Mouse (Mus musculus) stomach, postnatal 0 days (tissue): ENCODE measurements around the gene Ankrd13a. TPM values are rescaled to one million over a fixed set of nuclear protein-coding genes. Genes with fewer than 3 reads are reported as not detected.

Experiments
- ATAC-seq: fragments of 200-750 bp; cut with Nextera tagmentation; 2 replicates; pipeline ENCODE4 v1.8.0; 2017; ENCODE audit not compliant: low FRiP score, low TSS enrichment
- DNase-seq: peaks from one replicate; pipeline ENCODE4 v3.0.0-alpha.2; 2016; ENCODE audit warnings: low spot score
- H3K27ac ChIP-seq: fragments of 300-500 bp; sonication (generic); replicated peaks from 2 replicates; pipeline ENCODE4 v1.5.1; 2014; ENCODE audit warnings: mild to moderate bottlenecking, control low read depth
- H3K27me3 ChIP-seq: fragments of 300-500 bp; sonication (generic); 2 replicates; pipeline ENCODE4 v1.6.1; 2014; ENCODE audit warnings: low read length; ENCODE audit not compliant: control insufficient read depth, insufficient read depth
- H3K36me3 ChIP-seq: fragments of 300-500 bp; sonication (generic); 2 replicates; pipeline ENCODE4 v1.6.1; 2014; ENCODE audit warnings: low read length, mixed read lengths; ENCODE audit not compliant: control insufficient read depth, insufficient read depth
- H3K4me1 ChIP-seq: fragments of 300-500 bp; sonication (generic); replicated peaks from 2 replicates; pipeline ENCODE4 v1.6.1; 2014; ENCODE audit warnings: antibody characterized with exemption; ENCODE audit not compliant: control insufficient read depth, insufficient read depth
- H3K4me2 ChIP-seq: fragments of 300-500 bp; sonication (generic); replicated peaks from 2 replicates; pipeline ENCODE4 v1.6.1; 2014; ENCODE audit warnings: low read depth, mild to moderate bottlenecking, control low read depth, moderate library complexity
- H3K4me3 ChIP-seq: fragments of 300-500 bp; sonication (generic); 2 replicates; pipeline ENCODE4 v1.5.1; 2014; ENCODE audit warnings: low read depth, low read length, control low read depth
- H3K9ac ChIP-seq: fragments of 300-500 bp; sonication (generic); 2 replicates; pipeline ENCODE4 v1.6.1; 2014; ENCODE audit warnings: mild to moderate bottlenecking, low read length, control low read depth, mixed read lengths
- H3K9me3 ChIP-seq: fragments of 300-500 bp; sonication (generic); 2 replicates; pipeline ENCODE4 v1.6.1; 2016; ENCODE audit warnings: low read length; ENCODE audit not compliant: control insufficient read depth
- CTCF ChIP-seq: IDR thresholded peaks from 2 replicates; pipeline ENCODE4 v1.5.1; 2016; ENCODE audit warnings: antibody characterized with exemption, low read depth, mild to moderate bottlenecking, moderate library complexity
- EP300 ChIP-seq: optimal IDR thresholded peaks from 2 replicates; pipeline ENCODE3; 2016; ENCODE audit warnings: antibody characterized with exemption
- WGBS: fragments of 180-500 bp; shearing (Covaris S2); extraction: QIAGEN DNeasy Blood & Tissue Kit; methylation state at CpG from one replicate; pipeline ENCODE4 v1.1.7; 2014; 5-methylcytosine and 5-hydroxymethylcytosine counted together
- polyA plus RNA-seq: library from polyadenylated mRNA; unstranded; fragments of >200 nt; fragmentation: Nextera tagmentation; extraction: Ambion mirVana; gene quantifications from 2 replicates; pipeline ENCODE4 v1.2.1, GENCODE M21; 2015

The Ankrd13a gene
- polyA plus RNA-seq, 1 experiment from 2014 or later: 36.4 TPM

GRCm38 (mm10) chr5:114784622-114785165, 10.2 kb downstream of the Ankrd13a start:
- Histone ChIP-seq H3K27me3 (no peaks in the 10 kb centered on the region), H3K4me1 (no peaks in the 10 kb centered on the region; the same call in 1 of the 2 replicates), H3K9ac (no peak overlapping the region), H3K4me2 (no peak overlapping the region), H3K27ac (no peak overlapping the region), H3K9me3 (no peaks in the 10 kb centered on the region), H3K36me3 (peaks cover 8% of the 10 kb centered on the region), H3K4me3 (no peak overlapping the region)
- TF ChIP-seq CTCF (no peak), EP300 (no peak)
- WGBS: 44% methylated on average over 14 of the region's 16 CpGs
- DNase-seq (peak; percentile 29), ATAC-seq (peak; percentile 28; the same call in 1 of the 2 replicates)

GRCm38 (mm10) chr5:114785196-114785595, 10.7 kb downstream of the Ankrd13a start:
- peaks cover 8% of the 10 kb centered on the region for H3K36me3 ChIP-seq
- no peak overlapping the region for H3K4me2 ChIP-seq
- no peaks in the 10 kb centered on the region for H3K9me3 ChIP-seq
- H3K9ac ChIP-seq: no peak overlapping the region
- H3K4me1 ChIP-seq: no peaks in the 10 kb centered on the region; the same call in 1 of the 2 replicates
- TF ChIP-seq EP300 (no peak), CTCF (no peak)
- no peaks in the 10 kb centered on the region for H3K27me3 ChIP-seq
- no peak; the same call in 1 of the 2 replicates for ATAC-seq
- no peak for DNase-seq
- 79% methylated on average over 5 of the region's 5 CpGs for WGBS
- no peak overlapping the region for H3K27ac ChIP-seq
- no peak overlapping the region for H3K4me3 ChIP-seq

GRCm38 (mm10) chr5:114793317-114793716, 18.8 kb downstream of the Ankrd13a start:
- Histone ChIP-seq H3K27ac (no peak overlapping the region), H3K4me2 (no peak overlapping the region), H3K27me3 (no peaks in the 10 kb centered on the region), H3K36me3 (peaks cover 19% of the 10 kb centered on the region), H3K4me3 (no peak overlapping the region), H3K9ac (no peak overlapping the region), H3K9me3 (no peaks in the 10 kb centered on the region), H3K4me1 (no peaks in the 10 kb centered on the region)
- ATAC-seq (peak; percentile 37), DNase-seq (no peak)
- WGBS: 52% methylated on average over 7 of the region's 7 CpGs
- TF ChIP-seq CTCF: no peak
- no peak for TF ChIP-seq EP300

GRCm38 (mm10) chr5:114794609-114795008, 20.1 kb downstream of the Ankrd13a start:
- H3K4me3 ChIP-seq: no peak overlapping the region
- no peaks in the 10 kb centered on the region for H3K27me3 ChIP-seq
- no peak overlapping the region for H3K27ac ChIP-seq
- no peak for TF ChIP-seq CTCF
- no peak for TF ChIP-seq EP300
- no peak overlapping the region for H3K9ac ChIP-seq
- DNase-seq (no peak), ATAC-seq (no peak)
- WGBS: 60% methylated on average over 4 of the region's 4 CpGs
- no peak overlapping the region for H3K4me2 ChIP-seq
- no peaks in the 10 kb centered on the region for H3K9me3 ChIP-seq
- no peaks in the 10 kb centered on the region for H3K4me1 ChIP-seq
- peaks cover 20% of the 10 kb centered on the region for H3K36me3 ChIP-seq

- no peaks in the 10 kb centered on the region for H3K4me1 ChIP-seq
- H3K36me3 ChIP-seq: peaks cover 20% of the 10 kb centered on the region
- H3K4me3 ChIP-seq: no peak overlapping the region
- TF ChIP-seq EP300: no peak
- no peak for TF ChIP-seq CTCF
- DNase-seq: no peak
- 62% methylated on average over 9 of the region's 9 CpGs for WGBS
- ATAC-seq: no peak
- H3K9me3 ChIP-seq: no peaks in the 10 kb centered on the region
- H3K9ac ChIP-seq: no peak overlapping the region
- no peak overlapping the region for H3K27ac ChIP-seq
- no peak overlapping the region for H3K4me2 ChIP-seq
- H3K27me3 ChIP-seq: no peaks in the 10 kb centered on the region
Measured at GRCm38 (mm10) chr5:114795231-114795630, 20.8 kb downstream of the Ankrd13a start.

GRCm38 (mm10) chr5:114795653-114796052, 21.2 kb downstream of the Ankrd13a start:
- DNase-seq (no peak), ATAC-seq (no peak)
- Histone ChIP-seq H3K4me3 (no peak overlapping the region), H3K4me1 (no peaks in the 10 kb centered on the region), H3K36me3 (peaks cover 23% of the 10 kb centered on the region), H3K4me2 (no peak overlapping the region), H3K9me3 (no peaks in the 10 kb centered on the region), H3K27me3 (no peaks in the 10 kb centered on the region), H3K27ac (no peak overlapping the region), H3K9ac (no peak overlapping the region)
- 83% methylated on average over 9 of the region's 9 CpGs for WGBS
- no peak for TF ChIP-seq EP300
- TF ChIP-seq CTCF: no peak
